Mouse (Mus musculus): ENCODE data around the gene Cpm. TPM values are rescaled to one million over a fixed set of nuclear protein-coding genes. Genes with fewer than 3 reads are reported as not detected.

Gene Cpm
- polyA plus RNA-seq, 1 experiment, result 13.6 TPM

DNA sequence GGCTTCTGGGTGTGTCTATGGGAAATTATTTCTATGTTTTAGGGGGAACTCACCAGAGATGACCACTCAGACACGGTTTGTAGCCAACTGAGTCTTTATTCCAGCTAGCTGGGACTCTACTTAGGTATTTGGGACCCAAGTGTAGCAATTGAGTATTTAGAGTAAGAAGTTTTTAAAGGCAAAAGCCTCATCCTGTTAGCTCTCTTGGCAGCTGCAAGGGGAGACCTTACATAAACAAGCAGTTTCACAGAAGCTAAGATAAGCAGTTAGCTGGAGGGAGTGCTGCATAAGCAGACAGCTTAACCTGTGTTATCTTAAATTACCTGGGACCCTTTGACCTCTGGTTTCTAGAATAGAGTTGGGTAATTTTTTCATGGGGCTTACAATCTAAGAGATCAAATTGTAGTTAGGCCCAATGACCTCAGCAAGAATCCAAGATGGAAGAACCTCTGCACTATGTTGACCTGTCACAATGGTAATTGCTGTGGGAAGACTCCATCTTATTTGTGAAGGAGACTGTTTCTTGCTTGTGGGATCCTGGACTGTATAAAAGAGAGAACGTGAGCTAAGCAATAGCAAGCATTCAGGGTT, 18.4 kb upstream of the Cpm start:
- no peaks in the 10 kb centered on the region for H3K4me1 ChIP-seq (ENCODE audit: control insufficient read depth, insufficient read depth, low read length)
- DNase-seq, result no peak
- WGBS, result 84% methylated on average over 2 of the region's 2 CpGs
- TF ChIP-seq CTCF (IDR thresholded peaks at IDR 0.05; ENCODE audit: borderline replicate concordance, insufficient read depth, low read depth, low read length), result no peak
- no peak for TF ChIP-seq POLR2A (IDR thresholded peaks at IDR 0.05; ENCODE audit: borderline replicate concordance, insufficient read depth, low read length)
- H3K27me3 ChIP-seq (ENCODE audit: control insufficient read depth, insufficient read depth, low read length), result no peaks in the 10 kb centered on the region
- no peak overlapping the region for H3K4me3 ChIP-seq (replicated peaks; ENCODE audit: insufficient read depth, low read depth, low read length)
- H3K27ac ChIP-seq (ENCODE audit: insufficient read depth, low read length), result no peak overlapping the region

GRCm38 (mm10) chr10:117611503-117611902, 17.8 kb upstream of the Cpm start:
- H3K4me3 ChIP-seq (replicated peaks; ENCODE audit: insufficient read depth, low read depth, low read length), result no peak overlapping the region
- no peaks in the 10 kb centered on the region for H3K27me3 ChIP-seq (ENCODE audit: control insufficient read depth, insufficient read depth, low read length)
- H3K27ac ChIP-seq (ENCODE audit: insufficient read depth, low read length), result no peak overlapping the region
- H3K4me1 ChIP-seq (ENCODE audit: control insufficient read depth, insufficient read depth, low read length), result no peaks in the 10 kb centered on the region
- WGBS, result 89% methylated on average over 2 of the region's 2 CpGs
- TF ChIP-seq POLR2A (IDR thresholded peaks at IDR 0.05; ENCODE audit: borderline replicate concordance, insufficient read depth, low read length) (no peak), CTCF (IDR thresholded peaks at IDR 0.05; ENCODE audit: borderline replicate concordance, insufficient read depth, low read depth, low read length) (no peak)
- DNase-seq, result no peak

- Histone ChIP-seq H3K27ac (ENCODE audit: insufficient read depth, low read length) (no peak overlapping the region), H3K4me3 (replicated peaks; ENCODE audit: insufficient read depth, low read depth, low read length) (no peak overlapping the region)
Observed at GRCm38 (mm10) chr10:117611976-117612375, 17.3 kb upstream of the Cpm start.

GRCm38 (mm10) chr10:117612621-117613584, 16.4 kb upstream of the Cpm start:
- Histone ChIP-seq H3K27me3 (ENCODE audit: control insufficient read depth, insufficient read depth, low read length) (no peaks in the 10 kb centered on the region), H3K4me3 (replicated peaks; ENCODE audit: insufficient read depth, low read depth, low read length) (no peak overlapping the region), H3K4me1 (ENCODE audit: control insufficient read depth, insufficient read depth, low read length) (no peaks in the 10 kb centered on the region), H3K27ac (ENCODE audit: insufficient read depth, low read length) (no peak overlapping the region)
- TF ChIP-seq POLR2A (IDR thresholded peaks at IDR 0.05; ENCODE audit: borderline replicate concordance, insufficient read depth, low read length), result no peak
- no peak for TF ChIP-seq CTCF (IDR thresholded peaks at IDR 0.05; ENCODE audit: borderline replicate concordance, insufficient read depth, low read depth, low read length)
- WGBS, result 80% methylated on average over 8 of the region's 8 CpGs
- DNase-seq, result no peak

More at GRCm38 (mm10) chr10:117611976-117612375, 17.3 kb upstream of the Cpm start:
- Histone ChIP-seq H3K4me1 (ENCODE audit: control insufficient read depth, insufficient read depth, low read length) (no peaks in the 10 kb centered on the region), H3K27me3 (ENCODE audit: control insufficient read depth, insufficient read depth, low read length) (no peaks in the 10 kb centered on the region)
- 56% methylated on average over 2 of the region's 2 CpGs for WGBS
- no peak for TF ChIP-seq CTCF (IDR thresholded peaks at IDR 0.05; ENCODE audit: borderline replicate concordance, insufficient read depth, low read depth, low read length)
- no peak for TF ChIP-seq POLR2A (IDR thresholded peaks at IDR 0.05; ENCODE audit: borderline replicate concordance, insufficient read depth, low read length)
- no peak for DNase-seq

GRCm38 (mm10) chr10:117613960-117614359, 15.3 kb upstream of the Cpm start:
- Histone ChIP-seq H3K27ac (ENCODE audit: insufficient read depth, low read length) (no peak overlapping the region), H3K4me1 (ENCODE audit: control insufficient read depth, insufficient read depth, low read length) (no peaks in the 10 kb centered on the region), H3K4me3 (replicated peaks; ENCODE audit: insufficient read depth, low read depth, low read length) (no peak overlapping the region), H3K27me3 (ENCODE audit: control insufficient read depth, insufficient read depth, low read length) (no peaks in the 10 kb centered on the region)
- TF ChIP-seq POLR2A (IDR thresholded peaks at IDR 0.05; ENCODE audit: borderline replicate concordance, insufficient read depth, low read length), result no peak
- TF ChIP-seq CTCF (IDR thresholded peaks at IDR 0.05; ENCODE audit: borderline replicate concordance, insufficient read depth, low read depth, low read length), result no peak
- no peak for DNase-seq
- WGBS, result 77% methylated on average over 6 of the region's 6 CpGs

DNA sequence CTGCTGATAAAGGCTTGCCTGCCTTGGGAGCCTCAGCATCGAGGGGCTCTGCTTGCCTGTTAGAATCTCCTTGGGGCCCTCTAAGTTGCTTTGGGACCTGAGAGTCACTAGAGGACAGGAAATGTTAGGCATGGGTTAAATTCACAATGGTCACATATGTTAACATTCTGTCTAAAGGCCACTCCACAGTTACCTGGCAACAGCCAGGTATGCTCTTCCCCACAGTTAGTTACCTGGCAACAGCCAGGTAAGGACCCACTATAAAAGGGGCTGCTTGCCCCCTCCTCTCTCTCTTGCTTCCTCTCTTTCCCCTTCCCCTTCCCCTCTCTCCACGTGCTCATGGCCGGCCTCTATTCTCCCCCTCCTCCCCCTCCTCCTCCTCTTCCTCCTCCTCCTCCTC, 14.9 kb upstream of the Cpm start:
- Histone ChIP-seq H3K27me3 (ENCODE audit: control insufficient read depth, insufficient read depth, low read length) (no peaks in the 10 kb centered on the region), H3K27ac (ENCODE audit: insufficient read depth, low read length) (no peak overlapping the region), H3K4me1 (ENCODE audit: control insufficient read depth, insufficient read depth, low read length) (no peaks in the 10 kb centered on the region), H3K4me3 (replicated peaks; ENCODE audit: insufficient read depth, low read depth, low read length) (no peak overlapping the region)
- WGBS, result 74% methylated on average over 3 of the region's 3 CpGs
- DNase-seq, result no peak
- TF ChIP-seq CTCF (IDR thresholded peaks at IDR 0.05; ENCODE audit: borderline replicate concordance, insufficient read depth, low read depth, low read length), result no peak
- no peak for TF ChIP-seq POLR2A (IDR thresholded peaks at IDR 0.05; ENCODE audit: borderline replicate concordance, insufficient read depth, low read length)

DNA sequence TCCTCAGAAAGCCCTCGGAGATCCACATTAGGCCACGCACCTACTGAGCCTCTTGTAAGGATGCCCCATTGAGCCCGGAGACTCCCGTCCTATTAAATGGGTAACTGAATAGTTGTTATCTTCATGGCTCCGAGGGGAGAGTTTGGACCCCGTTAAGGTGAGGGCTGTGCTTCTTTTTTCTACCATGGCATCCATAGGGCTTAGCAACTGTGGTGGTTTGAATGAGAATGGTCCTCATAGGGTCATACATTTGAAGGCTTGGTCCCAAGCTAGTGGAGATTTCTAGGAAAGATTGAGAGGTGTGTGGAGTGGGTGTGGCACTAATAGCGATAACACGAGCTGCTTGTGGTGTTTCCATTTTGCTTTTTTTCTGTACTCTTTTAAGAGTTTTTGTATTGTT, 14.1 kb upstream of the Cpm start:
- H3K4me1 ChIP-seq (ENCODE audit: control insufficient read depth, insufficient read depth, low read length), result no peaks in the 10 kb centered on the region
- no peak for TF ChIP-seq POLR2A (IDR thresholded peaks at IDR 0.05; ENCODE audit: borderline replicate concordance, insufficient read depth, low read length)
- TF ChIP-seq CTCF (IDR thresholded peaks at IDR 0.05; ENCODE audit: borderline replicate concordance, insufficient read depth, low read depth, low read length), result no peak
- 93% methylated on average over 8 of the region's 8 CpGs for WGBS

GRCm38 (mm10) chr10:117615746-117616145, 13.6 kb upstream of the Cpm start:
- no peak for DNase-seq
- Histone ChIP-seq H3K27ac (ENCODE audit: insufficient read depth, low read length) (no peak overlapping the region), H3K27me3 (ENCODE audit: control insufficient read depth, insufficient read depth, low read length) (no peaks in the 10 kb centered on the region), H3K4me1 (ENCODE audit: control insufficient read depth, insufficient read depth, low read length) (no peaks in the 10 kb centered on the region), H3K4me3 (replicated peaks; ENCODE audit: insufficient read depth, low read depth, low read length) (no peak overlapping the region)
- TF ChIP-seq POLR2A (IDR thresholded peaks at IDR 0.05; ENCODE audit: borderline replicate concordance, insufficient read depth, low read length) (no peak), CTCF (IDR thresholded peaks at IDR 0.05; ENCODE audit: borderline replicate concordance, insufficient read depth, low read depth, low read length) (no peak)
- WGBS, result 72% methylated on average over 4 of the region's 4 CpGs

More for the DNA sequence above, 14.1 kb upstream of the Cpm start:
- no peak for DNase-seq
- Histone ChIP-seq H3K27ac (ENCODE audit: insufficient read depth, low read length) (no peak overlapping the region), H3K27me3 (ENCODE audit: control insufficient read depth, insufficient read depth, low read length) (no peaks in the 10 kb centered on the region), H3K4me3 (replicated peaks; ENCODE audit: insufficient read depth, low read depth, low read length) (no peak overlapping the region)

Data from cerebellum, adult 2 months (tissue).